Mouse (Mus musculus): Measurements from ENCODE around the gene Irs3.

- TF ChIP-seq POLR2A (IDR thresholded peaks at IDR 0.05; ENCODE audit: low read depth, low read length) (no peak), CTCF (IDR thresholded peaks at IDR 0.05; ENCODE audit: extremely low read depth, insufficient read length, insufficient replicate concordance, low read depth, low read length) (no peak)
Observed at GRCm38 (mm10) chr5:137691881-137692280, 46.4 kb upstream of the Irs3 start.

Measured in small intestine, adult 2 months (tissue).